Mouse (Mus musculus) kidney, postnatal 36 days (tissue): ENCODE measurements at regions not wholly inside any gene's neighbourhood (a gene's known extent, or its start where the extent isn't known, plus 50 kb on each side); places are given as distances from the start of the nearest gene placed in this dataset.

Source experiments
- DNase-seq, 2 experiments: peaks; one replicate each; pipeline ENCODE4 v3.0.0; 2021 to 2022; ENCODE audit warnings: mixed read lengths in 2 of 2

DNA sequence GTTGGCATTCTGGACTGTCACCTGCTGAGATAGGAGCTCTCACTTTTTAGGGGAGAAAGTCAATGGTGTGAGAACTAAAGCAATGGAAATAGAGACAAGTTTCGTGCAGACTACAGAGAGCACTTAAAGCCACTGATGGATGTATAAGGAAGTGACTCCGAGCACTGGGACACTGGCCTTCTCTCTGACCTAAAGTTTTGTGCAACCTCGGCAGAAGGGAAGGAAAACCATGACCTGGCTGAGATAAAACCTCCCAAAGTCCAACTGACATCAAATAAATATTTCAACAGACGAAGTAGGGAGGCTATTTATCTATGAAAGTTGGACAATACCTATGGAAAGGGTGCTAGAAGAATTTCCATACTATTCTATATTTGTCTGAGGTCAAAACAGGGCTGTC lies 80.0 kb upstream of the Ahr start:
- no peak for DNase-seq

GRCm38 (mm10) chr12:35607652-35608051 lies 72.8 kb upstream of the Ahr start:
- no peak for DNase-seq

DNA sequence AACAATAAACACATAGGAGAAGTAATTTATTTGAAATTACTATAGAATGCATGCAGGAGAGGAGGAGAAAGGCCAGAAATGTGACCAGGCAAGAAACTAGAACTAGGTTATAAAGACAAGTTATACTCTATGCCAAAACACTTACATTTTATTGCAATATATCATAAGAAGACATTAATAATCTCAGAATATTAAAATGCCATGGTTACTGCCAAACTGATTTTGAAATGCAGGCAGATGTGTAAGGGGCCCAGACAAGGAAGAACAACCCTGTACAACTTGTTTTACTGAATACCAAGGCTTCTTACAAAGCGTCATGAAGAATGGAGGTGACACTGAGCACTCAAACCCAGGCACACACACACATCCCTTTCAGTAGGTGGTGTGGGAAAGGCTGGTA lies 68.9 kb upstream of the Ahr start:
- DNase-seq = no peak

- DNase-seq = no peak
These were observed 67.8 kb upstream of the Ahr start for GRCm38 (mm10) chr12:35602589-35602988.

DNA sequence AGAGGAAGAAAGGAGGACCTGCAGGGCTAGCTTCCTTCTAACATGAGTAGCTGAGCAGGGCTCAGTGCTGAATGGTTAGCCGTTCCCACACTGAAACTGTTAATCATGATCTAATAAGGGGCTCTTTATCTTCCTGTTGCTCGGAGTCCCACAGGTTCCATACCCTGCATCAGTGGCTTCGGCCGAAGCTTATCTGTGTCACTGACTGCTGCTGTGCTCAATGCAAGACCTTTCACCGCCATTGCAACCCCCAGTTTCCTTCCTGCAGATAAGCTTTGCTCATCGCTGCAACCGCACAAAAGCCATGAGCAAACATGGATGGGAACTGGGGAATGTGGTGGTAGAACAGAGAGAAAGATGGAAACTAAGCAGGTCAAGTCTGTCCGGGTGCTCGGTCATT lies 63.5 kb upstream of the Ahr start:
- DNase-seq = no peak

- no peak for DNase-seq
These were observed 58.0 kb upstream of the Ahr start for GRCm38 (mm10) chr12:35592866-35593265.
